Mouse (Mus musculus) bone marrow macrophage, adult 2 months (primary cell): ENCODE data around the gene Tas2r143.

ENCODE experiments used
- CTCF ChIP-seq: IDR thresholded peaks from 2 replicates; pipeline ENCODE4 v1.5.1; 2012; ENCODE audit warnings: low read depth, mild to moderate bottlenecking, low read length, moderate library complexity
- POLR2A ChIP-seq: IDR thresholded peaks from 2 replicates; pipeline ENCODE4 v1.6.1; 2012; ENCODE audit warnings: mild to moderate bottlenecking, low read depth, low read length, borderline replicate concordance

- TF ChIP-seq CTCF, result no peak
- TF ChIP-seq POLR2A, result no peak
Observed at GRCm38 (mm10) chr6:42435490-42435889, 35.5 kb downstream of the Tas2r143 start.
